Mouse (Mus musculus): Measurements from ENCODE around the gene Tlr4. TPM values are rescaled to one million over a fixed set of nuclear protein-coding genes. Genes with fewer than 3 reads are reported as not detected.

Gene Tlr4
- 0.04 and 0.14 TPM in 2 replicates for polyA plus RNA-seq (2012; rRNA removed)

- Histone ChIP-seq H3K4me1 (ENCODE audit: control insufficient read depth, insufficient read depth, insufficient read length, low read length) (no peaks in the 10 kb centered on the region), H3K27ac (ENCODE audit: insufficient read depth, low read depth, low read length) (peak within 1 kb of the TSS; percentile 67), H3K27me3 (ENCODE audit: control insufficient read depth, insufficient read depth, low read length) (no peaks in the 10 kb centered on the region), H3K4me3 (ENCODE audit: low read depth, low read length) (peak within 1 kb of the TSS; percentile 58), H3K36me3 (ENCODE audit: control insufficient read depth, insufficient read depth, low read length) (no peaks in the 10 kb centered on the region)
- TF ChIP-seq POLR2A (IDR thresholded peaks at IDR 0.05; ENCODE audit: low read depth, low read length) = no peak
- TF ChIP-seq CTCF (IDR thresholded peaks at IDR 0.05; ENCODE audit: extremely low read depth, insufficient read length, insufficient replicate concordance, low read depth, low read length) = no peak
- 35% methylated on average over 11 of the region's 11 CpGs for WGBS
Observed at GRCm38 (mm10) chr4:66827463-66828162, at the start of gene Tlr4. Gene Tlr4 (plus strand): TSS chr4:66827584.

DNA sequence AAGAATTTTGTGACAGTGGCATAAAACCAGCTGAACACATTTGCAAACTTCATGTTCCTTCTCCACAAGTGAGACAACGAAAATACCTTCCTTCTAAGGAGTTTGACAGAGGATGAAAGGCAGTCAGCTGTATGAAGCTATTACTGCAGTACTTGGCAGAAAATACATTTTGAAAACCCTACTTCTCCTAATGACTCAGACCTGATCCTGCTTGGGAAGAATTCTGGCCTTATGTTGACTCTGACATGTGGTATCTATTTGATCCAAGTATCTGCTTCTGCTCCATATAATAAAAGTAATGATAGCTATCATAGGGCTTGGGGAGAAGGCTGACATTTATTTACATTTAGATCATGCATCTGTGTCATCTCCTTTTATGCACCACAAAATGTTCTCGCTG is 33.1 kb upstream of the Tlr4 start:
- Histone ChIP-seq H3K27ac (ENCODE audit: insufficient read depth, low read depth, low read length) (no peak overlapping the region), H3K27me3 (ENCODE audit: control insufficient read depth, insufficient read depth, low read length) (no peaks in the 10 kb centered on the region), H3K36me3 (ENCODE audit: control insufficient read depth, insufficient read depth, low read length) (no peaks in the 10 kb centered on the region), H3K4me3 (ENCODE audit: low read depth, low read length) (no peak overlapping the region), H3K4me1 (ENCODE audit: control insufficient read depth, insufficient read depth, insufficient read length, low read length) (no peaks in the 10 kb centered on the region)
- no peak for TF ChIP-seq POLR2A (IDR thresholded peaks at IDR 0.05; ENCODE audit: low read depth, low read length)
- no peak for TF ChIP-seq CTCF (IDR thresholded peaks at IDR 0.05; ENCODE audit: extremely low read depth, insufficient read length, insufficient replicate concordance, low read depth, low read length)
- WGBS = 77% methylated on average over 2 of the region's 2 CpGs

DNA sequence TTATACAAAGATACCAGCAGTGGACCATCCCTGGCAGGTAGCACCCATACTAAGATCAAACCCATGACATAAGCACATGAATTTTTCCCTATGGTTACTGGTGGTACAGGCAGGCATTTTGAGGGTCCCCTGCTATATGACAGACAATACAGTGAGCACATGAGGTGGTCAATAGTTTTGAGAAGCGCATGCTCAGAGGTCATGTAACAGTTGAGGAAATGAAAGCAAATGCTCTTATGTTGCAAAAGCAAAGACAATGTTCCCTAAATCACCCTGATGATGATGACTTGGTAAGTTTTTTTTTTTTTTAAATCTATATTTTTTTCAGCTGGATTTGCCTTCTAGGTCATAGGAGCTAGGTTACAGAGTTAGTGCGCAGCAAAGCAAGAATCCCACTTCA is 30.7 kb upstream of the Tlr4 start:
- Histone ChIP-seq H3K36me3 (ENCODE audit: control insufficient read depth, insufficient read depth, low read length) (no peaks in the 10 kb centered on the region), H3K27ac (ENCODE audit: insufficient read depth, low read depth, low read length) (no peak overlapping the region), H3K27me3 (ENCODE audit: control insufficient read depth, insufficient read depth, low read length) (no peaks in the 10 kb centered on the region), H3K4me3 (ENCODE audit: low read depth, low read length) (no peak overlapping the region), H3K4me1 (ENCODE audit: control insufficient read depth, insufficient read depth, insufficient read length, low read length) (no peaks in the 10 kb centered on the region)
- WGBS = 88% methylated on average over 2 of the region's 2 CpGs
- TF ChIP-seq CTCF (IDR thresholded peaks at IDR 0.05; ENCODE audit: extremely low read depth, insufficient read length, insufficient replicate concordance, low read depth, low read length) (no peak), POLR2A (IDR thresholded peaks at IDR 0.05; ENCODE audit: low read depth, low read length) (no peak)

DNA sequence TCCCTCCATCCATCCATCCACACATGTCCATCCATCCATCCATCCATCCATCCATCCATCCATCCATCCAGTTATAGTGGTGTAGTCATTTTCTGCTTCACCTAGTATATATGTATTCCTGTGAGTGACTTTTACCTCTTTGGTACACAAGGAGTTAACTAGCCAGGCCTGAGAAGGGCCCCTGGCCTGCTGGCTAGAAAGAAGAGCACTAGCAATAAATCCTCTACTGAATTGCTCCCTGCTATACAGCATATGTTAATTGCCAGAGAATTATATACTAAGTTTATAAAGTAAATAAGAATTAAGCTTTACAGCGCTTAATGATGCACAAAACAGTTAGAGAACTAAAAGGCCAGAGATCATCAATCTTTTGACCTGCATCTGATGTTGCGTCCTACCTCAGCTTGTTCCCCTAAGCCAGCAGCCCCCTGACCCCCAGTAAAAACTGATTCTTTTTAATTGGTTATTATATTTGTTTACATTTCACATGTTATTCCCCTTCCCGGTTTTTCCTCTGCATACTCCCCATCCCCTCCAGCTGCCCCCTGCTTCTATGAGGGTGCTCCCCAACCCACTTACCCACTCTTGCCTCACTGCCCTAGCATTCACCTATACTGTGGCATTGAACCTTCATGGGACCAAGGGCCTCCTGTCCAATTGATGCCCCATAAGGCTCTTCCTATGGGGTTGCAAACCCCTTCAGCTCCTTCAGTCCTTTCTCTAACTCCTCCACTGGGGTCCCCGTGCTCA is 22.7 kb upstream of the Tlr4 start:
- no peak overlapping the region for H3K27ac ChIP-seq (ENCODE audit: insufficient read depth, low read depth, low read length)
- TF ChIP-seq CTCF (IDR thresholded peaks at IDR 0.05; ENCODE audit: extremely low read depth, insufficient read length, insufficient replicate concordance, low read depth, low read length) (no peak), POLR2A (IDR thresholded peaks at IDR 0.05; ENCODE audit: low read depth, low read length) (no peak)
- no peaks in the 10 kb centered on the region for H3K27me3 ChIP-seq (ENCODE audit: control insufficient read depth, insufficient read depth, low read length)
- no peaks in the 10 kb centered on the region for H3K4me1 ChIP-seq (ENCODE audit: control insufficient read depth, insufficient read depth, insufficient read length, low read length)
- 40% methylated on average over 4 of the region's 4 CpGs for WGBS
- H3K4me3 ChIP-seq (ENCODE audit: low read depth, low read length) = no peak overlapping the region
- no peaks in the 10 kb centered on the region for H3K36me3 ChIP-seq (ENCODE audit: control insufficient read depth, insufficient read depth, low read length)

DNA sequence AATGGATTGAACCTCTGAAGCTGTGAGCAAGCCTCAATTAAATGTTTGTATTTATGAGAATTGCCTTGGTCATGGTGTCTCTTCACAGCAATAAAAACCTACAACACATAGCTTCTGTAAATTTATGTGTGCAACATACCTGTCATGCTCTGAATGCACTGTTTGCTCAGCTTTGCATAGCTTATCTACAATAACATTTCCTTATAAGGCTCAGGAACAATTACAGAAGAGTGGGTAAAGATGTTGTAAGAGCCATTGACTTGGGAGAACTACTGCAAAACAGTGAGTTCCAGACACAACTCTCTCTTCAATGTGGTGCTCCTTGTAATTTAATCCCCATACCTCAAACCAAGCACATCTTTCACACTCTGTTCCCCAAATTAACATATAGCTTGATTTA is 21.6 kb upstream of the Tlr4 start:
- H3K4me1 ChIP-seq (ENCODE audit: control insufficient read depth, insufficient read depth, insufficient read length, low read length) = no peaks in the 10 kb centered on the region
- no peak overlapping the region for H3K27ac ChIP-seq (ENCODE audit: insufficient read depth, low read depth, low read length)
- H3K4me3 ChIP-seq (ENCODE audit: low read depth, low read length) = no peak overlapping the region
- H3K27me3 ChIP-seq (ENCODE audit: control insufficient read depth, insufficient read depth, low read length) = no peaks in the 10 kb centered on the region
- TF ChIP-seq CTCF (IDR thresholded peaks at IDR 0.05; ENCODE audit: extremely low read depth, insufficient read length, insufficient replicate concordance, low read depth, low read length) (no peak), POLR2A (IDR thresholded peaks at IDR 0.05; ENCODE audit: low read depth, low read length) (no peak)
- H3K36me3 ChIP-seq (ENCODE audit: control insufficient read depth, insufficient read depth, low read length) = no peaks in the 10 kb centered on the region

DNA sequence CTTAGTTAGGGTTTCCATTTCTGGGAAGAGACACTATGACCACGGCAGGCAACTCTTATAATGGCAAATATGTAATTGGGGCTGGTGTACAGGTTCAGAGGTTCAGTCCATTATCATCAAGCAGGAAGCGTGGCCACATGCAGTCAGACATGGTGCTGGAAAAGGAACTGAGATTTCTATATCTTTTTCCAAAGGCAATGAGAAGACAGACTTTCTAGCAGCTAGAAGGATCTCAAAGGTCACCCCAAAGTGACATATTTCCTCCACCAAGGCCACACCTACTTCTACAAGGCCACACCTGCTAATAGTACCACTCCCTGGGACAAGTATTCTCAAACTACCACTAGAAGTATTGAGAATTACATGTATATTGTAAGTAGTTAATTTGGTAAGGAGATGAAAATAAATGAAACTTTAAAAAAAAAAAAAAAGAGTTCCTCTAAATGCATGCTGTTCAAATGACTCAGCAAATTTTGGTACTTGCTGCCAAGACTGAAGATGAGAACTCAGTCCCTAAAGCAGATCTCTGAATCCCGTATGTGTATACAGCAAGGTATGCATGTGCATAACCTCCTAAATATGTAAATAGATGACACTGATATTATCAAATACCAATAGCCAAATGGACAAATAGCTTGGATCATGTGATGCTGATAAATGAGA is 10.9 kb upstream of the Tlr4 start:
- 66% methylated on average over 3 of the region's 3 CpGs for WGBS
- TF ChIP-seq CTCF (IDR thresholded peaks at IDR 0.05; ENCODE audit: extremely low read depth, insufficient read length, insufficient replicate concordance, low read depth, low read length) (no peak), POLR2A (IDR thresholded peaks at IDR 0.05; ENCODE audit: low read depth, low read length) (no peak)
- Histone ChIP-seq H3K4me1 (ENCODE audit: control insufficient read depth, insufficient read depth, insufficient read length, low read length) (no peaks in the 10 kb centered on the region), H3K36me3 (ENCODE audit: control insufficient read depth, insufficient read depth, low read length) (no peaks in the 10 kb centered on the region), H3K27ac (ENCODE audit: insufficient read depth, low read depth, low read length) (no peak overlapping the region), H3K4me3 (ENCODE audit: low read depth, low read length) (no peak overlapping the region), H3K27me3 (ENCODE audit: control insufficient read depth, insufficient read depth, low read length) (no peaks in the 10 kb centered on the region)

DNA sequence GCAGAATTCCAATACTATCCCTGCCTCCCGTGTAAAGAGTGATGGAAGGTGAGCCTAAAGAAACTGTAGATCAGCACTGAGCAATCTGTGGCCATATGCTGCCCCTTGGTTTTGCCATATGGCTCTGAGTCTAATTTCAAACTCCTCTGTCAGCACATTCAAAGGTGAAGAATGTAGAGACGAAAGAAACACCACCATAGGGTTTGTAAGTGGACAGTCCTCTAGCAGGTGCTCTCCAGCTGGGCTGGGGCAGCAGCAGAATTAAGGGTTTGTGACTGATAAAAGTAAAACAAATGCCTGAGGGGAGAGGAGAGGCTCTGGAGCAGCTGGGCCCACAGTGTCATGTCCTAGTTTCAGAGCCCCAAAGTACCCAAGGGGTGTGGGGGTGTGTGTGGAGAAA is 6.2 kb upstream of the Tlr4 start:
- WGBS = 71% methylated on average over 2 of the region's 2 CpGs
- no peak for TF ChIP-seq CTCF (IDR thresholded peaks at IDR 0.05; ENCODE audit: extremely low read depth, insufficient read length, insufficient replicate concordance, low read depth, low read length)
- no peak for TF ChIP-seq POLR2A (IDR thresholded peaks at IDR 0.05; ENCODE audit: low read depth, low read length)

More for the DNA sequence above, 6.2 kb upstream of the Tlr4 start:
- Histone ChIP-seq H3K27me3 (ENCODE audit: control insufficient read depth, insufficient read depth, low read length) (no peaks in the 10 kb centered on the region), H3K4me1 (ENCODE audit: control insufficient read depth, insufficient read depth, insufficient read length, low read length) (no peaks in the 10 kb centered on the region), H3K36me3 (ENCODE audit: control insufficient read depth, insufficient read depth, low read length) (no peaks in the 10 kb centered on the region), H3K27ac (ENCODE audit: insufficient read depth, low read depth, low read length) (no peak overlapping the region), H3K4me3 (ENCODE audit: low read depth, low read length) (no peak overlapping the region)
